Mouse (Mus musculus) limb, embryonic 14.5 days (tissue): ENCODE data around the gene Zc3h7b. TPM values are rescaled to one million over a fixed set of nuclear protein-coding genes. Genes with fewer than 3 reads are reported as not detected.

Experiments used
- ATAC-seq: fragments of 200-750 bp; cut with Nextera tagmentation; 2 replicates; pipeline ENCODE4 v1.8.0; 2017; ENCODE audit warnings: low read depth, moderate number of reproducible peaks, moderate TSS enrichment; ENCODE audit not compliant: low FRiP score
- DNase-seq: peaks from one replicate; pipeline ENCODE4 v3.0.0-alpha.2; 2015; ENCODE audit warnings: low spot score
- H3K27ac ChIP-seq: fragments of 300-500 bp; sonication (generic); replicated peaks from 2 replicates; pipeline ENCODE4 v1.5.1; 2014; ENCODE audit warnings: low read depth, mild to moderate bottlenecking, low read length, moderate library complexity, mixed read lengths
- H3K27me3 ChIP-seq: fragments of 300-500 bp; sonication (generic); 2 replicates; pipeline ENCODE4 v1.6.1; 2014; ENCODE audit warnings: low read length, mixed read lengths; ENCODE audit not compliant: control insufficient read depth, insufficient read depth
- H3K36me3 ChIP-seq: fragments of 300-500 bp; sonication (generic); 2 replicates; pipeline ENCODE4 v1.6.1; 2014; ENCODE audit warnings: mild to moderate bottlenecking, low read length, moderate library complexity, mixed read lengths; ENCODE audit not compliant: control insufficient read depth, insufficient read depth
- H3K4me1 ChIP-seq: fragments of 300-500 bp; sonication (generic); 2 replicates; pipeline ENCODE4 v1.6.1; 2014; ENCODE audit warnings: antibody characterized with exemption, low read length, mixed read lengths; ENCODE audit not compliant: control insufficient read depth, insufficient read depth
- H3K4me2 ChIP-seq: fragments of 300-500 bp; sonication (generic); replicated peaks from 2 replicates; pipeline ENCODE4 v1.6.1; 2014; ENCODE audit warnings: low read depth, mild to moderate bottlenecking, low read length, moderate library complexity; ENCODE audit not compliant: severe bottlenecking
- H3K4me3 ChIP-seq: fragments of 300-500 bp; sonication (generic); replicated peaks from 2 replicates; pipeline ENCODE4 v1.5.1; 2014; ENCODE audit warnings: low read length
- H3K9ac ChIP-seq: fragments of 300-500 bp; sonication (generic); 2 replicates; pipeline ENCODE4 v1.6.1; 2014; ENCODE audit warnings: mild to moderate bottlenecking, low read depth, low read length, moderate library complexity; ENCODE audit not compliant: severe bottlenecking
- H3K9me3 ChIP-seq: fragments of 300-500 bp; sonication (generic); 2 replicates; pipeline ENCODE4 v1.6.1; 2016; ENCODE audit warnings: low read length; ENCODE audit not compliant: control insufficient read depth
- POLR2A ChIP-seq: fragments of 200-500 bp; IDR thresholded peaks from 2 replicates; pipeline ENCODE4 v1.8.0; 2012; ENCODE audit warnings: inconsistent platforms, mild to moderate bottlenecking, moderate library complexity, borderline replicate concordance; ENCODE audit not compliant: insufficient read depth, insufficient read length; ENCODE audit errors: extremely low read depth
- WGBS: fragments of 180-500 bp; shearing (Covaris S2); extraction: QIAGEN DNeasy Blood & Tissue Kit; methylation state at CpG from one replicate; pipeline ENCODE4 v1.1.7; 2014; 5-methylcytosine and 5-hydroxymethylcytosine counted together
- polyA plus RNA-seq, 2 experiments: library from polyadenylated mRNA; depleted of rRNA in 1 of 2; stranded (reverse) in 1 of 2; unstranded in 1 of 2; fragments of >200 nt; fragmentation: Nextera tagmentation in 1 of 2; extraction: Ambion mirVana in 1 of 2; gene quantifications; 2 replicates each; pipeline versions ENCODE4 v1.2.1 to v1.2.3; 2012 to 2014

The Zc3h7b gene
- polyA plus RNA-seq, 2 experiments = 43.2 to 61.9 TPM

DNA sequence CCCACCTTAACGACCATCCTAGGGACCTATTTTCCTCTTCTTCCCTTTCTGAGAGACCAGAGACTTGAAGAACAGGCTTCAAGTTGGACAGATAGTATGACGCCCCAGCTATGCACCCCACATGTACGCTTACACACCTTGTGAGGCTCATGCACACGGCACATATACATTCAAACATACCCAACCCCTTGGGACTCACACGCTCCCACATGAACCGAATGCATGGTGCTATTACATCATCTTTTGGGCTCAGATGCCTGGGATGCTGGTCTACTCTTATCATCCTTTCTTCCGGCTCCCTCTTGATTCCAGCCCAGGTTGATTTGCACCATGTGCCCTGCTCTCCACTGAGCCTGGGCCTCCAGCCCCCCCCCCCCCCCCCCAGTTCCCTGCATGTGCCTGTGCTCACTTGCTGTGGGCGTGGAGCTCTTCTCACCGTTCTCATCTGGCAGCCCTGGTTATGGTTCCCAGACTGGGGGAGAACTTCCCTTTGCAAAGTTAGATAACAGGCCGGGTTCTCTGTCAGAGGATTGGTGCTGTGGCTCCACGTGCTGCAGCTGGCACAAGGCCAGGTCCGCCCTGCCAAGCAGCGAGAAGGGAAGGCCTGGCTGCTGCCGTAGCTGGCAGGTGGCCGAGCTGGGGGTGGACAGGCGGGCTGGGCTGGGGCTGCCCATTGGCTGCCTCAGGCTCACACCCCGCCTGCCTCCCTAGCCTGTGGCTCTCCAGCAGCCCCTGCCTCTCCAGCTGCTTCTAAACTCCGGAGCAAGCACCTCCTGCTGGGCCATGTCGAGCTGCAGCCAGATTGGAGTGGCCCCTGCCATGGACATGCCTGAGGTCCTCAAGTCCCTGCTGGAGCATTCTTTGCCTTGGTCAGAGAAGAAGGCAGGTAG is 57.4 kb downstream of the Zc3h7b start, which contains the start of gene Tef:
TSS of gene Tef (plus strand) at position 421 of the 890 bp plus-strand sequence.
- peak within 1 kb of the TSS; percentile 34; the same call in 1 of the 2 replicates for H3K9ac ChIP-seq
- DNase-seq = peak; percentile 96
- peaks cover 36% of the 10 kb centered on the region for H3K4me1 ChIP-seq
- peak within 1 kb of the TSS; percentile 75 for H3K27ac ChIP-seq
- peak; percentile 97 for ATAC-seq
- peak within 1 kb of the TSS; percentile 76 for H3K4me2 ChIP-seq
- H3K4me3 ChIP-seq = peak within 1 kb of the TSS; percentile 41
- TF ChIP-seq POLR2A = no peak
- no peaks in the 10 kb centered on the region for H3K9me3 ChIP-seq
- WGBS = 26% methylated on average over 14 of the region's 19 CpGs
- H3K27me3 ChIP-seq = no peaks in the 10 kb centered on the region
- peaks cover 8% of the 10 kb centered on the region; the same call in 1 of the 2 replicates for H3K36me3 ChIP-seq

DNA sequence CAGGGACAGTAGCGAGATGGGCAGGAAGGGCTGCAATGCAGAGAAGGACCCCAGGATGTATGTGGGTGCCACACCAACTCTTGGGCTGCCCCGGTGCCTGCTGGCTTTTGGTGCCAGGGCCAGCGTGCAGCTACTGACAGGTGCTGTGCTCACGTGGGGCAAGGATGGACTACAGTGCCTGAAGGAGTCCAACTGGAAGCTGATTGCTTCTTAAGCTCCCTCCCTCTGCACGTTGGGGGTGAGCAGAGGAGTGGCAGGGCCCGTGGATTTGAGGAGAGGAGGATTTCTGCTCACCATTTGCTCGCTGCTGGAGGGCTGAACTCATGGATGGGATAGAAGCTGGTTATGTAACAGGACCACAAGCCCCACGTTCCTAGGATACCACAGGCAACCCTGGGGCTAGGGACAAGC is 58.1 kb downstream of the Zc3h7b start:
- H3K27ac ChIP-seq = peak overlapping the region; percentile 75
- H3K4me2 ChIP-seq = peak overlapping the region; percentile 76
- H3K4me1 ChIP-seq = peaks cover 36% of the 10 kb centered on the region
- DNase-seq (no peak), ATAC-seq (peak; percentile 17)
- 8% methylated on average over 7 of the region's 8 CpGs for WGBS
- no peaks in the 10 kb centered on the region for H3K27me3 ChIP-seq
- peak overlapping the region; percentile 41 for H3K4me3 ChIP-seq
- H3K9ac ChIP-seq = peak overlapping the region; percentile 31; the same call in 1 of the 2 replicates
- H3K36me3 ChIP-seq = 0 out of 2 replicates have a peak, but pooled peaks cover 4% of the 10 kb centered on the region
- H3K9me3 ChIP-seq = no peaks in the 10 kb centered on the region
- no peak for TF ChIP-seq POLR2A

DNA sequence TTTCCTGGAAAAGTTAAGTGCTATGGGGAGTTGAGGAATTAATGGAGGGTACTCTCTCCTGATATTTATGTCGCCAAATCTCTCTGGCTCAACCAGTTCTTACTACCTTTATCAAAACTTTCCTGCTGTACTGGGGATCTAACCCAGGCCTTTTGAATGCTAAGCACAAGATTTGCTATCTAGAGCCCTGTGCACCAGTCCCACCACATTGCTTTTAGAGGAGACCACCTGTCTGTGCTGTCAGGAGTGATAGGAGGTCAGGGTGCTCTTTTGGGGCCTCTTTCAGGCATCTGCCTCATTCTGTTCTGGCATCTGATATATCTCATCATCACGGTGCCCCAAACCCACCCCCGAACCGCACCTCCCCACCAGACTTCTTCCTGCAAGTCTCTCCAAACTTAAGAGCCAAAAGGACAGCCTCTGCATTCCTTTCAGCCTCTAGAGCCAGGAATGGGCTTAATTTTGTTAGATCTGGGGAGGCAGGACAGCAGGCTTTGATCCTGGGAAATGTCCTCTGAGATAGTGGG is 58.6 kb downstream of the Zc3h7b start:
- Histone ChIP-seq H3K27ac (peak overlapping the region; percentile 75; the same call in 1 of the 2 replicates), H3K9ac (peak overlapping the region; percentile 28; the same call in 1 of the 2 replicates), H3K4me1 (peaks cover 36% of the 10 kb centered on the region), H3K4me2 (peak overlapping the region; percentile 76), H3K4me3 (peak overlapping the region; percentile 41), H3K36me3 (no peaks in the 10 kb centered on the region), H3K9me3 (no peaks in the 10 kb centered on the region), H3K27me3 (no peaks in the 10 kb centered on the region)
- ATAC-seq = no peak
- WGBS = 55% methylated on average over 4 of the region's 4 CpGs
- no peak for DNase-seq
- no peak for TF ChIP-seq POLR2A

DNA sequence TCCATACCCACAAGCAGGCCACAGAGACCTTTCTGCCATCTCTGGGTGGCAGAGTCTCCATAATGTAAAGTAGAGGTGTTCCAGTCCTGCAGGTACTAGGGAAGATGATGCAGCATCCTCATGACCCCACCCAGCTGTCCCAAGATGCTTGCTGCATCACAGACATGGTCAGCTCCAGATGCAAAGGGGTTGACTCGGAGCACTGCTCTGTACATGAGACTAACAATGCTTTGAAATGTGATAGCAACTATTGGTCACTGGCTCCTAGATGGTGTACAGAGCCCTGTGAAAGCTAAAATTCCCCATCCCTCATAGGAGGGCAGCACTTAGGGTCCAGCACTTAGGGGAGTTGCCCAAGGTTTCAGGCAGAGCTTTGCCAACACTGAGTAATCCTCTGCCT is 59.3 kb downstream of the Zc3h7b start:
- H3K9me3 ChIP-seq = no peaks in the 10 kb centered on the region
- peaks cover 38% of the 10 kb centered on the region for H3K4me1 ChIP-seq
- H3K27me3 ChIP-seq = no peaks in the 10 kb centered on the region
- no peak overlapping the region for H3K9ac ChIP-seq
- H3K27ac ChIP-seq = peak overlapping the region; percentile 38; the same call in 1 of the 2 replicates
- H3K4me3 ChIP-seq = no peak overlapping the region
- no peaks in the 10 kb centered on the region for H3K36me3 ChIP-seq
- 42% methylated on average over 1 of the region's 1 CpGs for WGBS
- DNase-seq (no peak), ATAC-seq (no peak)
- TF ChIP-seq POLR2A = no peak
- peak overlapping the region; percentile 76; the same call in 1 of the 2 replicates for H3K4me2 ChIP-seq

DNA sequence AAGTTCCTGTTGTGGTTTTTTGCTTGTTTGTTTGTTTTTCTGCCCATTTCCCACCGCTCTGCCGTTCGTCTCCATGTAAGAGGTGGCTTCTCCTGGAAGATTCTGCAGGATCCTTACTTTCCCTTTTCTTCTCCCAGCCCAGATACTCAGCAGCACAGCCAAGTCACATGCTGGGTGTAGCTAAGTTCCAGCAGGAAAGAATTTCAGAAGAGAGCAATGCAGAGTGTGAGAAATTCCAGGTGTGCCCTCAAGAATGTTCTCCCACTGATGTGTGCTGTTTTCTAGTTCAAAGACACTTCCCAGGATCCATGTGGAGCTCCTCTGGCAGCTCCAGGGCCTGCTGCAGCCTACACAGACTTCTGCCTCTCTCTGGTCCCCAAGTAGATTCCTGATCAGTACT is 60.0 kb downstream of the Zc3h7b start:
- H3K4me1 ChIP-seq = peaks cover 45% of the 10 kb centered on the region
- no peak for DNase-seq
- no peak overlapping the region for H3K4me3 ChIP-seq
- H3K9ac ChIP-seq = no peak overlapping the region
- no peak for TF ChIP-seq POLR2A
- H3K4me2 ChIP-seq = no peak overlapping the region
- H3K27me3 ChIP-seq = no peaks in the 10 kb centered on the region
- ATAC-seq = no peak
- H3K36me3 ChIP-seq = no peaks in the 10 kb centered on the region
- H3K27ac ChIP-seq = peak overlapping the region; percentile 38; the same call in 1 of the 2 replicates
- WGBS = 76% methylated on average over 3 of the region's 3 CpGs
- H3K9me3 ChIP-seq = no peaks in the 10 kb centered on the region
